Mouse (Mus musculus): Measurements from ENCODE around the gene Tac4. TPM values are rescaled to one million over a fixed set of nuclear protein-coding genes. Genes with fewer than 3 reads are reported as not detected.

Tac4 gene
- polyA plus RNA-seq, 1 experiment from 2014 or later: 0.24 TPM

- DNase-seq (ENCODE audit: low spot score): no peak
- 91% methylated on average over 8 of the region's 8 CpGs for WGBS
These were observed 7.2 kb upstream of the Tac4 start for GRCm38 (mm10) chr11:95254165-95254564.

DNA sequence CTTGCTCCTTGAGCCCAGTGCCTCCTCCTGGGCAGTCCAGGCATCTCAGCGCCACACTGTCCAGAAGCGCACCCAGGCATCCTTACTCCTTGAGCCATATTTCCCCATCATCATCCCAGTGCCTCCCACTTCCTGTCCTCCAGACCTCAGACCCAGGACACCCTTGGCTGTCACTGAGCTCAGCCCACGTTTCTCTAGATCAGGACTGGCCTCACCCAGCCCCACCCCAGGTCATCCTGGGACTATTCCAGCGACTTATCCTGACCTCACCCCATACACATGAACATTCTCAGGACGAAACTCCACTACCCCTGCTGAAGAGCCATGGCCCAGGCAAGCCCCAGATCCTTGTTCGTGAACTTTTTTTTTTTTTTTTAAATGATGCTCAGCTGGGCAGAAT lies 5.6 kb upstream of the Tac4 start:
- no peaks in the 10 kb centered on the region for H3K9me3 ChIP-seq (ENCODE audit: control insufficient read depth, low read length)
- H3K9ac ChIP-seq (ENCODE audit: low read length): no peak overlapping the region
- DNase-seq (ENCODE audit: low spot score): no peak
- no peak overlapping the region for H3K27ac ChIP-seq (ENCODE audit: low read depth, low read length)
- H3K4me2 ChIP-seq (ENCODE audit: low read depth): no peak overlapping the region
- H3K4me3 ChIP-seq (ENCODE audit: low read depth, low read length): no peak overlapping the region
- no peaks in the 10 kb centered on the region for H3K36me3 ChIP-seq (ENCODE audit: control insufficient read depth, insufficient read depth, low read length)
- H3K4me1 ChIP-seq (ENCODE audit: control insufficient read depth, insufficient read depth, low read length): no peaks in the 10 kb centered on the region
- 80% methylated on average over 6 of the region's 6 CpGs for WGBS
- no peaks in the 10 kb centered on the region for H3K27me3 ChIP-seq (ENCODE audit: control insufficient read depth, insufficient read depth, low read length)
- ATAC-seq (ENCODE audit: insufficient read depth, low FRiP score, low TSS enrichment): no peak

More at GRCm38 (mm10) chr11:95254165-95254564, 7.2 kb upstream of the Tac4 start:
- no peak overlapping the region for H3K4me3 ChIP-seq (ENCODE audit: low read depth, low read length)
- no peaks in the 10 kb centered on the region for H3K36me3 ChIP-seq (ENCODE audit: control insufficient read depth, insufficient read depth, low read length)
- H3K4me1 ChIP-seq (ENCODE audit: control insufficient read depth, insufficient read depth, low read length): no peaks in the 10 kb centered on the region
- H3K9me3 ChIP-seq (ENCODE audit: control insufficient read depth, low read length): no peaks in the 10 kb centered on the region
- no peaks in the 10 kb centered on the region for H3K27me3 ChIP-seq (ENCODE audit: control insufficient read depth, insufficient read depth, low read length)
- no peak overlapping the region for H3K9ac ChIP-seq (ENCODE audit: low read length)
- no peak overlapping the region for H3K27ac ChIP-seq (ENCODE audit: low read depth, low read length)
- no peak overlapping the region for H3K4me2 ChIP-seq (ENCODE audit: low read depth)
- ATAC-seq (ENCODE audit: insufficient read depth, low FRiP score, low TSS enrichment): no peak

DNA sequence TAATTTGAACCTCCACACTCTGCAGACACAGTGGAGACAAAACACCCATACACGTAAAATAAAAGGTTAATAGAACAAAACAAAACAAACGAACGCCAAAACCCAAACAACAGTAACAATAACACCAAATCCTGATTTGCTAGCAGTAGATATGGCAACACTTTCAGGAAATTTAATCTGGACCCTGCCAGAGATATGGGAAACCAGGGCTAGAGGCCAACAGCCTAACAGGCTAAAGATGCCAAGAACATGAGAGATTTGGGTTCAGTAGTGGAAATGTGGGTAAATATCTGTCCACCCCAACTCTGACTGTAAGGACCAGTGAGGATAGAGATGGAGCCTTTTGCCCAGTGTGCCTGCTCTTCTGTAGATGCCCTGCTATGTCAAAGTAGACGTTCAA lies 3.4 kb upstream of the Tac4 start:
- Histone ChIP-seq H3K27me3 (ENCODE audit: control insufficient read depth, insufficient read depth, low read length) (no peaks in the 10 kb centered on the region), H3K27ac (ENCODE audit: low read depth, low read length) (no peak overlapping the region), H3K9ac (ENCODE audit: low read length) (no peak overlapping the region), H3K4me1 (ENCODE audit: control insufficient read depth, insufficient read depth, low read length) (no peaks in the 10 kb centered on the region), H3K9me3 (ENCODE audit: control insufficient read depth, low read length) (no peaks in the 10 kb centered on the region), H3K4me3 (ENCODE audit: low read depth, low read length) (no peak overlapping the region), H3K4me2 (ENCODE audit: low read depth) (peak overlapping the region; percentile 69), H3K36me3 (ENCODE audit: control insufficient read depth, insufficient read depth, low read length) (no peaks in the 10 kb centered on the region)
- no peak for ATAC-seq (ENCODE audit: insufficient read depth, low FRiP score, low TSS enrichment)
- no peak for DNase-seq (ENCODE audit: low spot score)
- WGBS: 61% methylated on average over 4 of the region's 4 CpGs

GRCm38 (mm10) chr11:95258490-95258889 lies 2.8 kb upstream of the Tac4 start:
- WGBS: 1% methylated on average over 26 of the region's 26 CpGs
- H3K4me3 ChIP-seq (ENCODE audit: low read depth, low read length): peak overlapping the region; percentile 43
- H3K9me3 ChIP-seq (ENCODE audit: control insufficient read depth, low read length): no peaks in the 10 kb centered on the region
- no peaks in the 10 kb centered on the region for H3K27me3 ChIP-seq (ENCODE audit: control insufficient read depth, insufficient read depth, low read length)
- peak overlapping the region; percentile 69 for H3K9ac ChIP-seq (ENCODE audit: low read length)
- H3K4me1 ChIP-seq (ENCODE audit: control insufficient read depth, insufficient read depth, low read length): no peaks in the 10 kb centered on the region
- H3K36me3 ChIP-seq (ENCODE audit: control insufficient read depth, insufficient read depth, low read length): no peaks in the 10 kb centered on the region
- ATAC-seq (ENCODE audit: insufficient read depth, low FRiP score, low TSS enrichment) (peak; percentile 62), DNase-seq (ENCODE audit: low spot score) (peak; percentile 76)
- H3K27ac ChIP-seq (ENCODE audit: low read depth, low read length): no peak overlapping the region
- peak overlapping the region; percentile 69 for H3K4me2 ChIP-seq (ENCODE audit: low read depth)

DNA sequence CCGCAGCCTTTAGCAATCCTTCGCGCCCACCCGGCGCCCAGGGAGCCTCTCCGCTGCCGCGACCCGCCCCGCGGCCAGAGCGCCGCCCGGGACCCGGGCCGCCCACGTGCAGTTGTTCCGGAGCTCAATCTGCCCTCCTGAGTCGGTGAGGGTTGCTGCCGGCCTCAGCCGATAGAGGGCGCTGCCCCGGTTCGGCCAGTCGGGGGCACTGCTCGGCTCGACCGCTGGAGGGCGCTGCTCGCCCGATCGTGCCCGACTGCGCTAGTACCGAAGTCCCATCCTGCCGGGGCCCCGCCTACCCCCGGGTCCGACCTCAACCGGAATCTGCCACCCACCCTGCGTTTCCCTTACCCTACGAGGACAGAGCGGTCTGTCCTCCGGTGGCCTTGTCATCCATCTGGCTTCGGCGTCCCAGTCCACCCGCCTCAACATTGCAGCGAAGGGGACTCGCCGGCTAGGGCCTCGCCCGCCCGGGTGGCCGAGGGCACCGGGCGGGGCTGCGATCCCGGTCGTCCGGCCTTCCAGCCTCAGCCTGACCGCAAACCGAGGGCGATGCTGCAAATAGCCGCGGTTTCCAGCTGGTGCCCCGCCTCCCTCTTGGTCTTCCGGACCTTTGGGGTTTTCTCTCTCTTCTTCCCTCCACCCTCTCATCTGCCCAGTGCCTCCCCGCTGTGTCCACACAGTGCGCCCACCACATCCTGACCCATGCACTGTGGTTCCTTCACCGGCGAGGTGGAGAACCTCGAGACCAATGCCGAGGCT lies 2.1 kb upstream of the Tac4 start:
- Histone ChIP-seq H3K4me1 (ENCODE audit: control insufficient read depth, insufficient read depth, low read length) (0 out of 2 replicates have a peak, but pooled peaks cover 2% of the 10 kb centered on the region), H3K4me2 (ENCODE audit: low read depth) (peak overlapping the region; percentile 69), H3K4me3 (ENCODE audit: low read depth, low read length) (peak overlapping the region; percentile 43), H3K9me3 (ENCODE audit: control insufficient read depth, low read length) (no peaks in the 10 kb centered on the region), H3K27me3 (ENCODE audit: control insufficient read depth, insufficient read depth, low read length) (no peaks in the 10 kb centered on the region), H3K9ac (ENCODE audit: low read length) (peak overlapping the region; percentile 69), H3K36me3 (ENCODE audit: control insufficient read depth, insufficient read depth, low read length) (no peaks in the 10 kb centered on the region), H3K27ac (ENCODE audit: low read depth, low read length) (no peak overlapping the region)
- DNase-seq (ENCODE audit: low spot score) (peak; percentile 92), ATAC-seq (ENCODE audit: insufficient read depth, low FRiP score, low TSS enrichment) (peak; percentile 72)
- WGBS: under 1% methylated on average over 66 of the region's 73 CpGs

DNA sequence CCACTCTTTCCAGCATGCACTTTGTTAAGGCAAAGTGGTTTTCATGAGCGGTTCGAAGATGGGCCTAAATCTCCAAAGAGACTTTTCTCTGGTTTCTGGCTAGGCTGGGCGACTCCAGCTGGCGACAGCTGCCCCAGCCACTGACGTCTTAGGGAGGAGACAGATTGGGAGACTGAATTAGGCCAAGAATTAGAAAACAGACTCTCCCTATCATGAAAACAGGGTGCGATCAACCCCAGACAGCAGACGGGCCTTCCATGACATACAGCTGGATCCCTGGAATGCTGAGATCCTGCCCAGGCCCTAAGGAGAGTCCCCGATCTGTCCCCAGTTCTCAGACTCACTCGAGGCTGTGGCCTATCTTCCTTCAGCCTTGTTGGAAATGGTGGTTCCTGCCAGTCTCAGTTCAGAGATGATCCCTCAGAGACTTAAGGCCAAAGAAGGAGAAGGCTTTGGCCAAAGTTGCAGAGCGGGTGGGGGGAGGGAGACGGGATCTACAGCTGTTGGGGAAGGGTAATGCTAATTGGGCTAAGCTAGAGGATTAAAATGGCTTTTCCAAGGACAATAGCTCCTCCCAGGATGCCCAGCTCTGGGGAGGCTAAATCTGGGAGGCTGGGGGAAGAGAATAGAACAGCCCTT lies 2.6 kb downstream of the Tac4 start:
- H3K27me3 ChIP-seq (ENCODE audit: control insufficient read depth, insufficient read depth, low read length): no peaks in the 10 kb centered on the region
- no peak overlapping the region for H3K27ac ChIP-seq (ENCODE audit: low read depth, low read length)
- 0 out of 2 replicates have a peak, but pooled peaks cover 3% of the 10 kb centered on the region for H3K4me1 ChIP-seq (ENCODE audit: control insufficient read depth, insufficient read depth, low read length)
- ATAC-seq (ENCODE audit: insufficient read depth, low FRiP score, low TSS enrichment) (no peak), DNase-seq (ENCODE audit: low spot score) (no peak)
- no peaks in the 10 kb centered on the region for H3K36me3 ChIP-seq (ENCODE audit: control insufficient read depth, insufficient read depth, low read length)
- no peak overlapping the region for H3K4me2 ChIP-seq (ENCODE audit: low read depth)
- H3K9me3 ChIP-seq (ENCODE audit: control insufficient read depth, low read length): no peaks in the 10 kb centered on the region
- no peak overlapping the region for H3K9ac ChIP-seq (ENCODE audit: low read length)
- WGBS: 20% methylated on average over 11 of the region's 11 CpGs
- no peak overlapping the region for H3K4me3 ChIP-seq (ENCODE audit: low read depth, low read length)

DNA sequence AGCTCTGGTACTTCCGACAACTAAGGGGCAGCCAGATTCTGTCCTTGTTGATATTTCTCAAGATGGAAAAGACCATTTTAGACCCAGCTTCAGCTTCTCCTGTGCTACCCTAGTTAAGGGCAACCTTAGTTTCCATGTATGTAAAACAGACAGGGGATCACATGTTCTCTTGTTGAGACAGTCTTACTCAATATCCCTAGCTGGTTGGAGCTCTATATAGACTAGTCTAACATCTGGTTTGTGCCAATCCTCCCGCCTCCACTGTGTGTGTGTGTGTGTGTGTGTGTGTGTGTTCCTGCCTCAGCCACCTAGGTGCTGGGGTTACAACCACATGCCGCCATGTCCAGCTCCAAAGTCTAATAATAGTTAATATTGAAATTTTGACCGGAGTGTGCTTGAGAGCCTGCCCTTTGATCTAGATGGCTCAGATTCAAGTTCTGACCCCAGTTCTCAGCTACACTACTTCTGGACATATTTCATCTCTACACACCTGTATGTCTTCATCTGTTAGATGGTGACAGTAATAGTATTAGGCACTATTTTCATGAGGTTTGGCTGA lies 3.2 kb downstream of the Tac4 start:
- Histone ChIP-seq H3K36me3 (ENCODE audit: control insufficient read depth, insufficient read depth, low read length) (no peaks in the 10 kb centered on the region), H3K9ac (ENCODE audit: low read length) (no peak overlapping the region), H3K9me3 (ENCODE audit: control insufficient read depth, low read length) (no peaks in the 10 kb centered on the region), H3K27ac (ENCODE audit: low read depth, low read length) (no peak overlapping the region), H3K4me3 (ENCODE audit: low read depth, low read length) (no peak overlapping the region), H3K27me3 (ENCODE audit: control insufficient read depth, insufficient read depth, low read length) (no peaks in the 10 kb centered on the region), H3K4me1 (ENCODE audit: control insufficient read depth, insufficient read depth, low read length) (0 out of 2 replicates have a peak, but pooled peaks cover 3% of the 10 kb centered on the region), H3K4me2 (ENCODE audit: low read depth) (no peak overlapping the region)
- DNase-seq (ENCODE audit: low spot score) (no peak), ATAC-seq (ENCODE audit: insufficient read depth, low FRiP score, low TSS enrichment) (no peak)
- WGBS: 82% methylated on average over 4 of the region's 4 CpGs

- 51% methylated on average over 6 of the region's 6 CpGs for WGBS
These were observed 5.4 kb downstream of the Tac4 start for GRCm38 (mm10) chr11:95266540-95267245.

More at GRCm38 (mm10) chr11:95266540-95267245, 5.4 kb downstream of the Tac4 start:
- H3K4me1 ChIP-seq (ENCODE audit: control insufficient read depth, insufficient read depth, low read length): 0 out of 2 replicates have a peak, but pooled peaks cover 3% of the 10 kb centered on the region
- peaks cover 5% of the 10 kb centered on the region; the same call in 1 of the 2 replicates for H3K36me3 ChIP-seq (ENCODE audit: control insufficient read depth, insufficient read depth, low read length)
- H3K27ac ChIP-seq (ENCODE audit: low read depth, low read length): no peak overlapping the region
- no peak for ATAC-seq (ENCODE audit: insufficient read depth, low FRiP score, low TSS enrichment)
- no peaks in the 10 kb centered on the region for H3K27me3 ChIP-seq (ENCODE audit: control insufficient read depth, insufficient read depth, low read length)
- no peak for DNase-seq (ENCODE audit: low spot score)
- no peaks in the 10 kb centered on the region for H3K9me3 ChIP-seq (ENCODE audit: control insufficient read depth, low read length)
- no peak overlapping the region for H3K4me3 ChIP-seq (ENCODE audit: low read depth, low read length)
- H3K9ac ChIP-seq (ENCODE audit: low read length): no peak overlapping the region
- no peak overlapping the region for H3K4me2 ChIP-seq (ENCODE audit: low read depth)

Data from neural tube, embryonic 11.5 days (tissue).